Mouse (Mus musculus) midbrain, embryonic 13.5 days (tissue): ENCODE data around the gene Tfam. TPM values are rescaled to one million over a fixed set of nuclear protein-coding genes. Genes with fewer than 3 reads are reported as not detected.

ENCODE experiments used
- ATAC-seq: fragments of 200-750 bp; cut with Nextera tagmentation; 2 replicates; pipeline ENCODE4 v1.8.0; 2017; ENCODE audit warnings: mild to moderate bottlenecking, moderate TSS enrichment, moderate library complexity
- H3K27ac ChIP-seq: fragments of 300-500 bp; sonication (generic); 2 replicates; pipeline ENCODE4 v1.5.1; 2015; ENCODE audit warnings: inconsistent platforms, mild to moderate bottlenecking, moderate library complexity
- H3K27me3 ChIP-seq: fragments of 300-500 bp; sonication (generic); 2 replicates; pipeline ENCODE4 v1.6.1; 2015; ENCODE audit warnings: mild to moderate bottlenecking, inconsistent platforms
- H3K36me3 ChIP-seq: fragments of 300-500 bp; sonication (generic); 2 replicates; pipeline ENCODE4 v1.6.1; 2015; ENCODE audit warnings: mild to moderate bottlenecking, inconsistent platforms
- H3K4me1 ChIP-seq: fragments of 300-500 bp; sonication (generic); replicated peaks from 2 replicates; pipeline ENCODE4 v1.6.1; 2015; ENCODE audit warnings: inconsistent platforms
- H3K4me2 ChIP-seq: fragments of 300-500 bp; sonication (generic); replicated peaks from 2 replicates; pipeline ENCODE4 v1.6.1; 2015; ENCODE audit warnings: moderate library complexity, mild to moderate bottlenecking, inconsistent platforms
- H3K4me3 ChIP-seq: fragments of 300-500 bp; sonication (generic); replicated peaks from 2 replicates; pipeline ENCODE4 v1.5.1; 2015; ENCODE audit warnings: mild to moderate bottlenecking, inconsistent platforms
- H3K9ac ChIP-seq: fragments of 300-500 bp; sonication (generic); replicated peaks from 2 replicates; pipeline ENCODE4 v1.6.1; 2015; ENCODE audit warnings: mild to moderate bottlenecking, inconsistent platforms
- H3K9me3 ChIP-seq: fragments of 300-500 bp; sonication (generic); 2 replicates; pipeline ENCODE4 v1.6.1; 2016; ENCODE audit warnings: mild to moderate bottlenecking, inconsistent platforms
- WGBS: fragments of 180-500 bp; shearing (Covaris S2); methylation state at CpG from one replicate; pipeline ENCODE4 v1.1.7; 2015; 5-methylcytosine and 5-hydroxymethylcytosine counted together
- polyA plus RNA-seq: library from polyadenylated mRNA; unstranded; fragments of >200 nt; fragmentation: Nextera tagmentation; extraction: Ambion mirVana; gene quantifications from 2 replicates; pipeline ENCODE4 v1.2.1, GENCODE M21; 2015

Tfam gene
- 57.9 and 58.5 TPM in 2 replicates for polyA plus RNA-seq

GRCm38 (mm10) chr10:71238240-71238554, at the start of gene Tfam:
Gene Tfam, minus strand, starts transcription at chr10:71238280.
- peak within 1 kb of the TSS; percentile 90 for H3K9ac ChIP-seq
- H3K27me3 ChIP-seq, result no peaks in the 10 kb centered on the region
- peak within 1 kb of the TSS; percentile 89 for H3K4me2 ChIP-seq
- H3K9me3 ChIP-seq, result no peaks in the 10 kb centered on the region
- ATAC-seq, result no peak
- H3K4me1 ChIP-seq, result peaks cover 20% of the 10 kb centered on the region
- H3K4me3 ChIP-seq, result peak within 1 kb of the TSS; percentile 85
- peak within 1 kb of the TSS; percentile 61 for H3K27ac ChIP-seq
- WGBS, result 5% methylated on average over 7 of the region's 7 CpGs
- H3K36me3 ChIP-seq, result peaks cover 19% of the 10 kb centered on the region

GRCm38 (mm10) chr10:71285126-71285580, 47.1 kb upstream of the Tfam start, which contains the start of gene Ube2d1:
Gene Ube2d1, minus strand, starts transcription at chr10:71285262.
- Histone ChIP-seq H3K36me3 (0 out of 2 replicates have a peak, but pooled peaks cover 4% of the 10 kb centered on the region), H3K4me2 (peak within 1 kb of the TSS; percentile 58), H3K4me3 (peak within 1 kb of the TSS; percentile 97), H3K27ac (peak within 1 kb of the TSS; percentile 93), H3K9ac (peak within 1 kb of the TSS; percentile 97), H3K27me3 (0 out of 2 replicates have a peak, but pooled peaks cover 3% of the 10 kb centered on the region), H3K9me3 (no peaks in the 10 kb centered on the region), H3K4me1 (peaks cover 37% of the 10 kb centered on the region)
- ATAC-seq, result peak; percentile 97
- 0% methylated on average over 46 of the region's 50 CpGs for WGBS

- 0 out of 2 replicates have a peak, but pooled peaks cover 3% of the 10 kb centered on the region for H3K27me3 ChIP-seq
- peak; percentile 92 for ATAC-seq
- under 1% methylated on average over 39 of the region's 41 CpGs for WGBS
- H3K36me3 ChIP-seq, result 0 out of 2 replicates have a peak, but pooled peaks cover 4% of the 10 kb centered on the region
- H3K4me2 ChIP-seq, result peak overlapping the region; percentile 58
- H3K9ac ChIP-seq, result peak overlapping the region; percentile 97
- H3K4me3 ChIP-seq, result peak overlapping the region; percentile 97
- no peaks in the 10 kb centered on the region for H3K9me3 ChIP-seq
- peak overlapping the region; percentile 93 for H3K27ac ChIP-seq
- H3K4me1 ChIP-seq, result peaks cover 40% of the 10 kb centered on the region
These were observed 46.5 kb upstream of the Tfam start for GRCm38 (mm10) chr10:71284511-71285125.

- H3K9ac ChIP-seq, result peak overlapping the region; percentile 97
- H3K4me3 ChIP-seq, result peak overlapping the region; percentile 97
- 0 out of 2 replicates have a peak, but pooled peaks cover 3% of the 10 kb centered on the region for H3K27me3 ChIP-seq
- peak overlapping the region; percentile 58 for H3K4me2 ChIP-seq
- H3K36me3 ChIP-seq, result 0 out of 2 replicates have a peak, but pooled peaks cover 4% of the 10 kb centered on the region
- WGBS, result 13% methylated on average over 8 of the region's 8 CpGs
- peak overlapping the region; percentile 93 for H3K27ac ChIP-seq
- no peaks in the 10 kb centered on the region for H3K9me3 ChIP-seq
- peaks cover 40% of the 10 kb centered on the region for H3K4me1 ChIP-seq
- ATAC-seq, result no peak
These were observed 46.0 kb upstream of the Tfam start for GRCm38 (mm10) chr10:71284131-71284510.

- Histone ChIP-seq H3K27ac (peak overlapping the region; percentile 44), H3K4me1 (peaks cover 24% of the 10 kb centered on the region), H3K4me3 (no peak overlapping the region), H3K9me3 (no peaks in the 10 kb centered on the region), H3K27me3 (no peaks in the 10 kb centered on the region), H3K4me2 (no peak overlapping the region), H3K36me3 (no peaks in the 10 kb centered on the region), H3K9ac (no peak overlapping the region; the same call in 1 of the 2 replicates)
- peak; percentile 40; the same call in 1 of the 2 replicates for ATAC-seq
- 46% methylated on average over 9 of the region's 9 CpGs for WGBS
These were observed 35.1 kb upstream of the Tfam start for GRCm38 (mm10) chr10:71273008-71273739.

GRCm38 (mm10) chr10:71267973-71268372, 29.9 kb upstream of the Tfam start:
- no peak overlapping the region for H3K4me3 ChIP-seq
- H3K27ac ChIP-seq, result no peak overlapping the region
- H3K9me3 ChIP-seq, result no peaks in the 10 kb centered on the region
- no peak overlapping the region for H3K9ac ChIP-seq
- WGBS, result 95% methylated on average over 2 of the region's 2 CpGs
- H3K36me3 ChIP-seq, result no peaks in the 10 kb centered on the region
- no peak overlapping the region for H3K4me2 ChIP-seq
- no peaks in the 10 kb centered on the region for H3K27me3 ChIP-seq
- H3K4me1 ChIP-seq, result peaks cover 41% of the 10 kb centered on the region
- ATAC-seq, result 0 out of 2 replicates have a peak, but pooled peaks have one; percentile 14

- Histone ChIP-seq H3K4me2 (no peak overlapping the region), H3K9me3 (no peaks in the 10 kb centered on the region), H3K4me1 (peaks cover 41% of the 10 kb centered on the region), H3K27me3 (no peaks in the 10 kb centered on the region), H3K27ac (no peak overlapping the region), H3K9ac (no peak overlapping the region), H3K36me3 (no peaks in the 10 kb centered on the region), H3K4me3 (no peak overlapping the region)
- no peak for ATAC-seq
- 83% methylated on average over 11 of the region's 11 CpGs for WGBS
These were observed 29.4 kb upstream of the Tfam start for GRCm38 (mm10) chr10:71267511-71267910.

GRCm38 (mm10) chr10:71265067-71265466, 27.0 kb upstream of the Tfam start:
- Histone ChIP-seq H3K27ac (no peak overlapping the region), H3K9ac (no peak overlapping the region), H3K4me1 (peaks cover 45% of the 10 kb centered on the region), H3K4me2 (no peak overlapping the region), H3K4me3 (no peak overlapping the region), H3K9me3 (no peaks in the 10 kb centered on the region), H3K36me3 (peaks cover 15% of the 10 kb centered on the region), H3K27me3 (no peaks in the 10 kb centered on the region)
- ATAC-seq, result no peak
- WGBS, result 94% methylated on average over 4 of the region's 4 CpGs

- ATAC-seq, result no peak
- H3K9ac ChIP-seq, result no peak overlapping the region
- H3K9me3 ChIP-seq, result no peaks in the 10 kb centered on the region
- no peaks in the 10 kb centered on the region for H3K27me3 ChIP-seq
- H3K4me2 ChIP-seq, result no peak overlapping the region
- H3K4me1 ChIP-seq, result peaks cover 33% of the 10 kb centered on the region
- H3K36me3 ChIP-seq, result peaks cover 44% of the 10 kb centered on the region
- no peak overlapping the region for H3K4me3 ChIP-seq
- no peak overlapping the region; the same call in 1 of the 2 replicates for H3K27ac ChIP-seq
- WGBS, result 81% methylated on average over 8 of the region's 8 CpGs
These were observed 23.6 kb upstream of the Tfam start for GRCm38 (mm10) chr10:71261637-71262036.

- H3K4me2 ChIP-seq, result no peak overlapping the region
- H3K27me3 ChIP-seq, result no peaks in the 10 kb centered on the region
- no peak overlapping the region for H3K9ac ChIP-seq
- H3K36me3 ChIP-seq, result peaks cover 66% of the 10 kb centered on the region
- no peak for ATAC-seq
- H3K4me3 ChIP-seq, result no peak overlapping the region
- no peaks in the 10 kb centered on the region for H3K9me3 ChIP-seq
- no peak overlapping the region for H3K27ac ChIP-seq
- peaks cover 23% of the 10 kb centered on the region for H3K4me1 ChIP-seq
- WGBS, result 73% methylated on average over 5 of the region's 5 CpGs
These were observed 20.9 kb upstream of the Tfam start for GRCm38 (mm10) chr10:71258943-71259342.

GRCm38 (mm10) chr10:71258516-71258915, 20.4 kb upstream of the Tfam start:
- Histone ChIP-seq H3K9me3 (no peaks in the 10 kb centered on the region), H3K4me3 (no peak overlapping the region), H3K27ac (no peak overlapping the region), H3K36me3 (peaks cover 66% of the 10 kb centered on the region), H3K4me2 (no peak overlapping the region), H3K9ac (no peak overlapping the region), H3K4me1 (peaks cover 19% of the 10 kb centered on the region), H3K27me3 (no peaks in the 10 kb centered on the region)
- 86% methylated on average over 8 of the region's 8 CpGs for WGBS
- ATAC-seq, result no peak

GRCm38 (mm10) chr10:71253147-71253546, 15.1 kb upstream of the Tfam start:
- H3K9me3 ChIP-seq, result no peaks in the 10 kb centered on the region
- H3K27me3 ChIP-seq, result no peaks in the 10 kb centered on the region
- no peak overlapping the region for H3K4me3 ChIP-seq
- 82% methylated on average over 4 of the region's 4 CpGs for WGBS
- ATAC-seq, result no peak
- H3K27ac ChIP-seq, result no peak overlapping the region
- H3K36me3 ChIP-seq, result peaks cover 33% of the 10 kb centered on the region
- no peaks in the 10 kb centered on the region for H3K4me1 ChIP-seq
- no peak overlapping the region for H3K9ac ChIP-seq
- no peak overlapping the region for H3K4me2 ChIP-seq
